Mouse (Mus musculus) myocyte (in vitro differentiated cells): ENCODE results near the gene Pimreg.

Experiments
- MYOD1 ChIP-seq, 3 experiments: IDR thresholded peaks; one replicate each; pipeline ENCODE4 v1.6.1; 2011; ENCODE audit warnings: control low read depth in 2 of 3, low read depth in 2 of 3, mild to moderate bottlenecking in 2 of 3, moderate library complexity in 1 of 3; ENCODE audit not compliant: insufficient read length in 2 of 3, control insufficient read depth in 1 of 3
- MYOG ChIP-seq, 3 experiments: IDR thresholded peaks; one replicate each; pipeline ENCODE4 v1.6.1; 2011; ENCODE audit warnings: control low read depth in 2 of 3, low read depth in 2 of 3, mild to moderate bottlenecking in 2 of 3; ENCODE audit not compliant: insufficient read length in 2 of 3, control insufficient read depth in 1 of 3, insufficient read depth in 1 of 3
- POLR2A ChIP-seq: IDR thresholded peaks from one replicate; pipeline ENCODE4 v1.6.1; 2011; ENCODE audit warnings: low read depth, mild to moderate bottlenecking, control low read depth, moderate library complexity; ENCODE audit not compliant: insufficient read length
- USF1 ChIP-seq: IDR thresholded peaks from one replicate; pipeline ENCODE4 v1.6.1; 2011; ENCODE audit warnings: low read depth, mild to moderate bottlenecking, control low read depth, moderate library complexity

DNA sequence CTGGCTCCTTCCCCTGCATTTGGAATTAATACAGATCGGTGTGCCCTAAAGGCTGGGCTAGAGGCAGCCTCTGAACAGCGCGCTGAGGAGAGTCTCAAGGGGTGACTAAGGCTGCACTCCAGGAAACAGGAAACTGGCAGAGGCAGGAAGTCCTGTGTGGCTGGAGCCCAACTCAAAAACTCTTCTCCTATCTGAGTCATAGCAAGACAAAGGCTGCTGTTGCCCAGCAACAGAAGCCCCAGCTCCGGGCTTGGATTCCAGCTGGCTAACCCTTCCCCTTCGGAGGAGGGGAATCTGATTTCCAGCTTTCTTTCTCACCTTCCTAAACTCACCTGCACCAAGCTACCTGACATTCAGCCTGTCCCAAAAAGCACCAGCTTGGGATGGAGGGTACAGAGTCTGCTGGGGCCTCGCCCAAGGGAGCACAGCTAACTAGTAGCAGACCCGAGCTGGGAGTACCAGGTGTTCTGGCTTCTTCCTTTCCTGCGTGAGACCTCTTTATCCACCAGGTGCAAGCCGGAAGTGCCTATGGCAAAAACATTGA lies 45.8 kb upstream of the Pimreg start:
- no peak for TF ChIP-seq MYOG (IDR thresholded peaks at IDR 0.05; ENCODE audit: control insufficient read depth in 1 of 3, insufficient read depth in 1 of 3, insufficient read length in 2 of 3, low read depth in 2 of 3)
- no peak for TF ChIP-seq POLR2A
- no peak for TF ChIP-seq USF1
- no peak for TF ChIP-seq MYOD1 (IDR thresholded peaks at IDR 0.05; ENCODE audit: control insufficient read depth in 1 of 3, insufficient read length in 2 of 3, low read depth in 2 of 3)
